Mouse (Mus musculus): ENCODE measurements at regions not wholly inside any gene's neighbourhood (a gene's known extent, or its start where the extent isn't known, plus 50 kb on each side); places are given as distances from the start of the nearest gene placed in this dataset.

DNA sequence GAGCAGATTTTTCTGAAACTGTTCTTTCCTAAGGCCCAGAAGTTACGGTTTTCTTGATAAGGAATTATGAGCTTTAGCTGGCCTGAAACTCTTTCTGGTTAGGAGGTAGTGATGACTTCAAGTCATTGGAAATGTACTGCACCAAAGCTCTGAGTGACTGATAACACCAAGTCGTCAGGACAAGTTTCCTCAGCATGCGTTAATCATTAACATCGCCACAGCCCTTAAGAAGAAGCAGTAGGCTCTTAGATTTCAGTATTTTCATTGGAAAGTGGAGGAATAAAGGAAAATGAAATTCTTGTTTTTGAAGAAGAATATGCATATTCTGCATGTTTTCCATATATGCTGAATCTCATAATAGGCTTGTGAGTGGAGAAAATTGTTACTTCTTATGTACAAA lies 390.3 kb upstream of the Gm11114 start:
- WGBS: 56% methylated on average over 4 of the region's 4 CpGs

GRCm38 (mm10) chr9:84923966-84924365 lies 388.6 kb upstream of the Gm11114 start:
- Histone ChIP-seq H3K79me2 (replicated peaks; ENCODE audit: control insufficient read depth, insufficient read depth, low read length) (no peaks in the 10 kb centered on the region), H3K4me1 (ENCODE audit: control insufficient read depth, insufficient read depth, low read length) (no peaks in the 10 kb centered on the region), H3K9ac (ENCODE audit: low read depth, low read length) (no peak overlapping the region), H3K4me3 (no peak overlapping the region), H3K27ac (no peak overlapping the region), H3K36me3 (ENCODE audit: control insufficient read depth, insufficient read depth, low read length) (no peaks in the 10 kb centered on the region), H3K27me3 (ENCODE audit: control insufficient read depth, insufficient read depth, low read length) (no peaks in the 10 kb centered on the region)
- WGBS: 79% methylated on average over 8 of the region's 8 CpGs
- no peak for DNase-seq
- intact Hi-C loops (cut with DNase I): no loop called here
- TF ChIP-seq EP300 (IDR thresholded peaks at IDR 0.05; ENCODE audit: insufficient read depth, low read depth, low read length) (no peak), CTCF (IDR thresholded peaks at IDR 0.05) (no peak), POLR2A (IDR thresholded peaks at IDR 0.05; ENCODE audit: insufficient read depth, low read depth, low read length) (no peak)

More for the DNA sequence above, 390.3 kb upstream of the Gm11114 start:
- Histone ChIP-seq H3K4me1 (ENCODE audit: control insufficient read depth, insufficient read depth, low read length) (no peaks in the 10 kb centered on the region), H3K27ac (no peak overlapping the region), H3K27me3 (ENCODE audit: control insufficient read depth, insufficient read depth, low read length) (no peaks in the 10 kb centered on the region), H3K9ac (ENCODE audit: low read depth, low read length) (no peak overlapping the region), H3K79me2 (replicated peaks; ENCODE audit: control insufficient read depth, insufficient read depth, low read length) (no peaks in the 10 kb centered on the region), H3K4me3 (no peak overlapping the region), H3K36me3 (ENCODE audit: control insufficient read depth, insufficient read depth, low read length) (no peaks in the 10 kb centered on the region)
- no peak for TF ChIP-seq EP300 (IDR thresholded peaks at IDR 0.05; ENCODE audit: insufficient read depth, low read depth, low read length)
- TF ChIP-seq POLR2A (IDR thresholded peaks at IDR 0.05; ENCODE audit: insufficient read depth, low read depth, low read length): no peak
- TF ChIP-seq CTCF (IDR thresholded peaks at IDR 0.05): no peak
- no peak for DNase-seq
- intact Hi-C loops (cut with DNase I): no loop called here

DNA sequence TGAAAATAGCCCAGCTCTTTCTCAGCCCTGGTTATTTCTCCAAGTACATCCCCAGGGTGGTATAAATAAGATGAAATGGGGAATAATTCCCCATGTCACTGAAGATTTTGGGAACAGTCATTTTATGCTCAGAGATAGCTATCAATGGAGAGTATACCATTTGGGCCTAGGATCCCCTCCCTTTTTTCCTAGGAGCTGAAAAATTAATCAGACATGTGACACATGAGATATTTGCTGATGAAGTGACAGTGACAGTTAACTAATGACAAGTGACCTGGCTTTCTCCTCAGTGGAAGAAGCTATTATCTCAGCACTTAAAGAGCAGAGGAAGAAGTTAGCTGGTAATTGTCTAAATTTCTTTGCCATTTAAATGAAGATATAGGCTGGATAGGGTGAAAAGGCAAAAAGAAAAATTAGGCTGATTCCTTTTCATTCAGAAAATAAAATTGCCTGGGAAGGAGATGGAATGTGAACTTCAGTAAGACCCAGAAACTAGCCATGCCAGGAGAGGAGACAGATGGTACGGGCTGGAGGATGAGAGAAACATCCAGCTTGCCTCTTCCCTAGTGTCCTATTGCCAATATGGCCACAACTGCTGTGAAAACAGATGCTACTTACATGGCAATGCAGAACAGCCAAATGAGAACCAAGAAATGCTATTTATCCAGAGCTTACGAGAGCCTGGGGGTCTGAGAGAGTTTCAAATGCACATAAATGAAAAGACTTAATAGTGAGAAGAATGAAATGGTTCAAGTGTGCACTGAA lies 376.1 kb upstream of the Gm11114 start:
- Histone ChIP-seq H3K4me3 (no peak overlapping the region), H3K36me3 (ENCODE audit: control insufficient read depth, insufficient read depth, low read length) (no peaks in the 10 kb centered on the region), H3K4me1 (ENCODE audit: control insufficient read depth, insufficient read depth, low read length) (no peaks in the 10 kb centered on the region), H3K9ac (ENCODE audit: low read depth, low read length) (no peak overlapping the region), H3K27me3 (ENCODE audit: control insufficient read depth, insufficient read depth, low read length) (no peaks in the 10 kb centered on the region), H3K27ac (no peak overlapping the region), H3K79me2 (replicated peaks; ENCODE audit: control insufficient read depth, insufficient read depth, low read length) (no peaks in the 10 kb centered on the region)
- intact Hi-C loops (cut with DNase I): no loop called here
- 69% methylated on average over 2 of the region's 2 CpGs for WGBS
- no peak for DNase-seq
- TF ChIP-seq EP300 (IDR thresholded peaks at IDR 0.05; ENCODE audit: insufficient read depth, low read depth, low read length) (no peak), POLR2A (IDR thresholded peaks at IDR 0.05; ENCODE audit: insufficient read depth, low read depth, low read length) (no peak), CTCF (IDR thresholded peaks at IDR 0.05) (no peak)

GRCm38 (mm10) chr9:84966558-84967154 lies 345.9 kb upstream of the Gm11114 start:
- Histone ChIP-seq H3K36me3 (ENCODE audit: control insufficient read depth, insufficient read depth, low read length) (peaks cover 2% of the 10 kb centered on the region; the same call in 1 of the 2 replicates), H3K27me3 (ENCODE audit: control insufficient read depth, insufficient read depth, low read length) (no peaks in the 10 kb centered on the region), H3K4me1 (ENCODE audit: control insufficient read depth, insufficient read depth, low read length) (no peaks in the 10 kb centered on the region), H3K9ac (ENCODE audit: low read depth, low read length) (no peak overlapping the region), H3K79me2 (replicated peaks; ENCODE audit: control insufficient read depth, insufficient read depth, low read length) (no peaks in the 10 kb centered on the region), H3K4me3 (no peak overlapping the region), H3K27ac (peak overlapping the region; percentile 74)
- TF ChIP-seq CTCF (IDR thresholded peaks at IDR 0.05): no peak
- TF ChIP-seq EP300 (IDR thresholded peaks at IDR 0.05; ENCODE audit: insufficient read depth, low read depth, low read length): no peak
- TF ChIP-seq POLR2A (IDR thresholded peaks at IDR 0.05; ENCODE audit: insufficient read depth, low read depth, low read length): no peak
- intact Hi-C loops (cut with DNase I): loop anchor here (5.0 kb wide), 1 partner anchor 361 kb away; the partner anchor contains the start of gene Tent5a
- WGBS: 62% methylated on average over 11 of the region's 11 CpGs
- DNase-seq: peak; percentile 18 to 20

DNA sequence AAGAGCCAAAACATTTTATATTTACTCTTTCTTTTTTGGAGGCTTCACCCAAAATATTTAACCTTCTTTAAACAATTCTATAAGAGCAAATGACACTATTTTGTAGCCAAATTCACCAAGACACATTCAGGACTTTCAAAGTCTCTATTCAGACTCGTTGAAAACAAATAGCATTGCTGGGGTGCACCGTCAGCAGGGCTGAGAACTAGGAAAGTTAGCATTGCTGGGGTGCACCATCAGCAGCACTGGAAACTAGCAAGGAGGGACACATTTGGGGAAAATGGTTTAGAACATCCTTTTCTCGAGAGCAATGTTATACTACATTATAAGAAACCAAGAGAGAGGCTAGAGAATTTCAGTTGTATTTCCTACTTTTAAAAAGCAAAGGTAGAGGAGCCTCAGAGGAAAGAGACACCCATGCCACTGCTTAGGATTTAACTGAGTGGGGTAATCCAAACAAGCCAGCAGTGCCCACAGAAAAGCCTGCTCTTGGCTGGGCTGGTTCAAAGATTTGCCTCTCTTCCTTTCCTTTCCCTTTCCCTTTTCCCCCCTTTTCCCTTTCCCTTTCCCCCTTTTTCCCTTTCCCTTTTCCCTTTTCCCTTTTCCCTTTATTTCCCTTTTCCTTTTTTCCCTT lies 342.5 kb upstream of the Gm11114 start:
- H3K27me3 ChIP-seq (ENCODE audit: control insufficient read depth, insufficient read depth, low read length): no peaks in the 10 kb centered on the region
- no peak overlapping the region for H3K9ac ChIP-seq (ENCODE audit: low read depth, low read length)
- peaks cover 2% of the 10 kb centered on the region; the same call in 1 of the 2 replicates for H3K36me3 ChIP-seq (ENCODE audit: control insufficient read depth, insufficient read depth, low read length)
- no peaks in the 10 kb centered on the region for H3K4me1 ChIP-seq (ENCODE audit: control insufficient read depth, insufficient read depth, low read length)
- no peak overlapping the region for H3K4me3 ChIP-seq
- TF ChIP-seq CTCF (IDR thresholded peaks at IDR 0.05): no peak
- H3K27ac ChIP-seq: no peak overlapping the region
- no peak for DNase-seq
- intact Hi-C loops (cut with DNase I): loop anchor here (5.0 kb wide), 1 partner anchor 357 kb away; the partner anchor contains the start of gene Tent5a
- 80% methylated on average over 3 of the region's 3 CpGs for WGBS
- no peaks in the 10 kb centered on the region for H3K79me2 ChIP-seq (replicated peaks; ENCODE audit: control insufficient read depth, insufficient read depth, low read length)

- H3K4me3 ChIP-seq: no peak overlapping the region
- no peak overlapping the region for H3K27ac ChIP-seq
- H3K36me3 ChIP-seq (ENCODE audit: control insufficient read depth, insufficient read depth, low read length): no peaks in the 10 kb centered on the region
- no peak for TF ChIP-seq CTCF (IDR thresholded peaks at IDR 0.05)
- no peak for TF ChIP-seq POLR2A (IDR thresholded peaks at IDR 0.05; ENCODE audit: insufficient read depth, low read depth, low read length)
- TF ChIP-seq EP300 (IDR thresholded peaks at IDR 0.05; ENCODE audit: insufficient read depth, low read depth, low read length): no peak
- WGBS: 61% methylated on average over 5 of the region's 5 CpGs
- no peaks in the 10 kb centered on the region for H3K27me3 ChIP-seq (ENCODE audit: control insufficient read depth, insufficient read depth, low read length)
- no peaks in the 10 kb centered on the region for H3K4me1 ChIP-seq (ENCODE audit: control insufficient read depth, insufficient read depth, low read length)
- intact Hi-C loops (cut with DNase I): no loop called here
- no peak for DNase-seq
- no peak overlapping the region for H3K9ac ChIP-seq (ENCODE audit: low read depth, low read length)
- no peaks in the 10 kb centered on the region for H3K79me2 ChIP-seq (replicated peaks; ENCODE audit: control insufficient read depth, insufficient read depth, low read length)
Measured at GRCm38 (mm10) chr9:84977470-84977869, 335.1 kb upstream of the Gm11114 start.

Measured in heart, adult 2 months (tissue).